Mouse (Mus musculus): ENCODE measurements around the gene Pts. TPM values are rescaled to one million over a fixed set of nuclear protein-coding genes. Genes with fewer than 3 reads are reported as not detected.

Pts gene
- 10 to 100 TPM; 59.2 to 88.5 TPM for total RNA-seq (2021)
- long read RNA-seq, experiment 1, full-length matches to known transcripts = 70 of 92 reads
- long read RNA-seq, experiment 1, partial matches to known transcripts = 1 of 92 reads
- long read RNA-seq, experiment 1, other reads (novel, unspliced or antisense) = 21 of 92 reads
- long read RNA-seq, experiment 2, full-length matches to known transcripts = 18 of 25 reads
- long read RNA-seq, experiment 2, partial matches to known transcripts = 5 of 25 reads
- long read RNA-seq, experiment 2, other reads (novel, unspliced or antisense) = 2 of 25 reads

DNA sequence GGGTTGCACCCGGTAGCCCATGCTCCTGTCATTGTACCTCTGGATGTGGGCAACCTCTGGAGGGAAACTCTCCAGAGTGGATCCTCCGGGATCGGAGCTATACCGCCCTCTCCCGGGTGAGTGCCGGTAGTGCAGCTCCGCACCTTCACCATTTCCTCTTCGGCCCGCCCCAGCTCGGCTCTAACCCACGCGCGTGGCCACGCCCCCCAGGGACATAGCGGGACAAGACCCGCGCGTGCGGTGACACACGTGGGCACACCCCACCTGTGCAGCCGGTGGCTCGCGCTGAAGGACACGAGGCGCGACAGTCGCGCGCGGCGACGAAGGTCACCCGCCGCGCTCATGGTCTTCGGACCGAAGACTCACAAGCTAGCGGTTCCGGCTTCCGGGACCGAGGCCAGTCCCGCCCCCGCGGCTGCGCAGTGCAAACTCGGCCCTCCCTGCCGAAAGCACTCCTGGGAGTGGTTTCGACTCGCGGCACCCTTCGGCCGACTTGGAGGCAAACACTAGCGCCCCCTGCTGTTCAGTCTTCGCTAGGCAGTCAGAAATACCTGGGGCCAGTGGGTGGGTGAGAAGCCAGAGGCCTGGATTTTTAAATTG, at the start of gene Pts:
Pts (minus strand) TSS at position 432 of the 600 bp plus-strand sequence.
- DNase-seq = peak; percentile 99 to 100

GRCm38 (mm10) chr9:50569599-50570525, 41.3 kb upstream of the Pts start:
- peak in 1 of 2 experiments; percentile 23 for DNase-seq

DNA sequence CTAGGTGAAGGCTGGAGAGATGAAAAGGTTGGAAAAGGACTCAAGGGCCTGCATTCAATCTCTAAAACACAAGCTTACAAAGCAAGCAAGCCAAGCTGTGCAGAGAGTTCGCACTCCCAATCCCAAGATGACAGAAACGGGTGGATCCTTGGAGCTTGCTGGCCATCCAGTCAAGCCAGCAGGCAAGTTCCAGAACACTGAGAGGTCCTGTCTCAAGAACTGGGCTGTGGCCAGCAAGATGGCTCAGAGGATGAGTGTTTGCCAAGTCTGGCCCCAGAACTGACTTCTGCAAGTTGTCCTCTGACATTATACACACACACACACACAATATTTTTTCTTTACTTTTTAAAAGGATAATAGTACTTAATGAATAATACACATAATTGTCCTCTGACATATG, 39.4 kb upstream of the Pts start:
- no peak for DNase-seq

DNA sequence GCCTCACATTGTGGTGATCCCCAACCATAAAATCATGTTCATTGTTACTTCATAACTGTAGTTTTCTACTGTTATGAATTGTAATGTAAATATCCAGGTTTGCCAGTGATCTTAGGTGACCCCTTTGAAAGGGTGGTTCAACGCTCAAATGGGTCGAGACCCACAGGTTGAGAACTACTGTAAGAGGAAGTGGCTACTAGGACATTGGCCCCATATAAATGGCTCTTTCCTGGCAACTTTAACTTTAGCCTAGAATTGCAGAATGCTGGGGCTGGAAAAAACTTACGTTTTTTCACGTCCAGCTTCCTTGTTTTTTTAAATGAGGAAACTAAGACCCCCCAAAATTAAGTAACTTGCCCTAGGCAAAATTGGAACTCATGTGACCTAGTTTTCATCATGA, 38.8 kb upstream of the Pts start:
- DNase-seq = no peak

GRCm38 (mm10) chr9:50565940-50566339, 37.4 kb upstream of the Pts start:
- no peak for DNase-seq

GRCm38 (mm10) chr9:50565173-50565572, 36.6 kb upstream of the Pts start:
- DNase-seq = no peak

- no peak for DNase-seq
Observed at GRCm38 (mm10) chr9:50561918-50562360, 33.4 kb upstream of the Pts start.

DNA sequence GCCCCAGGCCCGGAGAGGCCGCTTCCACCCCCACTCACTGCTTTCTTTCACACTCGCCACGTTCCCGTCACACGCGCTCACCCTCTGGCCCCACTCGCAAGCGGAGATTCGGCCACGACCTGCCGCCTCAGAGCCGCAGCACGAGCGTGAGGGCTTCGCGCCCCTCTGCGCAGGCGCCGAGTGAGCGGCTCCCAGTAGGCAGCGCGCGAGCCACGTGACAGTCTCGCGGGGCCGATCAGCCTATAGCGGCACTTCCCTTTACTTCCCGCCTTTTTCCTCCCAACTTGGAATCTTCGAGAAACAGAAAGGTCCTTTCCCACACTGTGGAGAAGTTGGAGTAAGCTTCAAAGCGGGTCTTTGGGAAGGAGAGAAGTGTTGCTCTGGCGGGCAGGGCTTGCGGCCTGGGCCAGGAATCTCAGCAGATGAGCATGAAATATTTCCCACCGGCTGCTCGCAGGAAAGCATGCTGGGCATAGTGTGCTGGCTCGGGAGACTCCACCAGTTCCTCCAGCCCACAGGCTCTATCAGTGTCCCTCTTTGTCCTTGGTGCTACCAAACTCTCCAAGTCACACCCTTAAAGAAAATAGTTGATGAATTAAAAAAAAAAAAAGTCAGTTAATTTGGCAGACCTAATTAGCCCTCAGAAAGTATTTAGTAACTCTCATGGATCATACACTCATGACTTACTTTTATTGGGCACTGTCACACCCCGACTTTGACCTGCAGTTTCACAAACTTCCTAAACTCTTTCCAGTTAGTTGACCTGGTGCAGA, 32.8 kb upstream of the Pts start, which contains the start of gene Tex12:
Tex12 (minus strand) TSS at position 181 of the 773 bp plus-strand sequence.
- no peak for DNase-seq

DNA sequence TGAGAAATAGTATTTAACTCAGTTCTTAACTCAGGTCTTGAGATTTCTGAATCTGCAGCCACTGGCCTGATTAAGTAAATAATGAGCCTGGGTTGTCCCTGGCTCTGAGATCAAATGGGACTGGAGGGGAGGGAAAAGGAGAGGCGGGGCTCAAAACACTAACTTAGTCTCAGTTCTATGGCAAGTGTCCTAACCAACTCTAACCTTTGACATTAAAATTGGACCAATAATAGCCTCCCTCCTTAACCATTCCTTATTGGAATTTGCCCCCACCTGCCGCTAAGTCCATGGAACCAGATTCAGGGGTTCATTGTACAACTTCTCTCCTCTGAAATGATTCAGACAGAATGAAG, 26.5 kb upstream of the Pts start, which contains the start of gene Bco2:
Bco2 (minus strand) TSS at position 88 of the 353 bp plus-strand sequence.
- peak in 1 of 2 experiments; percentile 34 for DNase-seq

DNA sequence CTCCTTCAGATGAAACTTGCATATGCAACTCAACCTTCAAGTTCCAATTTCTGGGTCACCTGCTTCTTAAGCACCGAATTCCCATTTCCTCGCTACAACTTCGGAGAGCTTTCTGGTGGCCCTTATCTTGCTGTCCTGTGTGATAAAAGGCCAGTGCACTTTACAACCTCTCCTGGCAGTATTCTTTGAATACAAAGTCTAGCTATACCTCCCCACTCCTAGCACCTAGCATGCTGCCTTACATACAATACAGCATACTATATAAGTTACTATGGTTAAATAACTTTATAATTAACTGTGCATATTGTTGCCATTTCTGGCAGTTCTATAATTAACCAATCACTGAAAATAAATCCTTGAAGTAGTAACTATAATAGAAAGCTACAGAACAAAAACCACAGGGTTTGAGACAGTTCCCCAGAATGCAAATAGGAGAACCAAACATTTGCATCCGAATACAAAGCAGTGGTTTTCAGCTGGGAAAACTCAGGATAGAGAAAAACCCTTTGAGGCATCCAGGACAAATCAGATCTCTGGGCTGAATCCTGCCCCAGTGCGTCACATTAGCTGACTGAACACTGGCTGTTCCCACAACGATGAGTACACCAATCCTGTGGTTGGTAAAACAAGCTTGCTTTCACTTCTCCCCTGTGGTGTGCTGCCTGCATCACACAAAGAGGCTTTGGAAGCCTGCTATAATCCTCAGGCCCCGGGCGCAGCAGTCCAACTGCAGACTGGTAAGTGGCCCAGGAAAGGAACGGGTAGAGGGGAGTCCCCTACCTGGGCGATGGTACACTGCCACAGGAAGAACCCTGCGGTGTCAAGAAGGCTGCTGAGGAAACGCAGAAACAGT, 25.9 kb upstream of the Pts start, which contains the start of gene Il18:
Il18 (plus strand) TSS at position 587 of the 853 bp plus-strand sequence.
- DNase-seq = peak; percentile 44 to 57

DNA sequence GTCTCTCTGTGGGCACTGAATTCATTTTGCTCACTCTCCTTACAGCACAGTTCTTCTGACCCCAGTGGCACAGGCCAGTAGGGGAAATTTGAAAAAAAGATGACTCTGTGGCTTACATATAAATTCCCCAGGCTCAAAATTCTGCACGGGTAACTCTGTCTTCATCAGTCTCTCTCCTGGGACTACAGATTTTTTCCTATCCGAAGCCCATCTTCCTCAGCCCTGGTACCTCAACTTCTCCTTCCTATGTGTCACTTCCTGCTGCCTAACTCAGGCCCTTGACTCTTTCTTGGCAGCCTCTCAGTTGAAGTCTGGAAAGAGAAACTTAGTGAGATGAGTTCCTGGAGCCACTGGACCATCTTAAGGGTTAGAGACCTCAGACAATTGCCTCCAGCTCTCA, 25.0 kb upstream of the Pts start:
- DNase-seq = no peak

DNA sequence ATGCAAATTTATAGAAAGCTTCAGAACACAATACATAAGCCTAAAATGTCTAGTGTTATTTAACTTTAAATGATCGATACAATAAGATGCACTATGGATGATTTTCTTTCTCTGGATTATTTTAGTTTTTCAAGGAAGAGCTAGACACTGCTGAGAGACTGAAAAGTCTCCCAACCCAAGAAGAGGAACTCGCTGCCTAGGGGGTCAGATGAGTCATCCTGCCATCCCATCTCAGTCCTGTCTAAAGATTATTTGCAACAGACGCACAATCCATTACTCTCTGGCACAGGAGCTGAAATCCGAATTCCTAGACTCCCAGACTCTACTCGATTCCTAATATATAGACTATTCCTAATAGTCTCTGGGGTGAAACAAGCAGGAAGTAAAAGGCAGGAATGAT, 23.7 kb upstream of the Pts start:
- no peak for DNase-seq

DNA sequence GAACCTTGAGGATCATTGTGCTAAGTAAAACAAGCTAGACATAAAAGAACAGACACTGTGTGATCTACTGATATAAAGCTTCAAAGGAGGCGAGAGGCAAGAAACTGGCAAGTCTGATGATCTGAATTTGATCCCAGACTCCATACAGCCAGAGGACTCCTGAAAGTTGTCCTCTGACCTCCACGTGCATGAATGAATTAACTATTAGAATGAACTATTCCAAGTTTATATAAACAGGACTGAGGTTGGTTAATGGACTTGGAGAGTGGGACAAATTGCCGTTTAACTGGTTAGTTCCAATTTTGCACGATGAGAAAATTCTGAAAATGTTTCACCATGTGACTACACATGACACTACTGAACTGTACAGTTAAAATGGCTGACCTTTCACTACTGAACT, 20.4 kb upstream of the Pts start:
- no peak for DNase-seq

- no peak for DNase-seq
Observed at GRCm38 (mm10) chr9:50547859-50548478, 19.4 kb upstream of the Pts start.

DNA sequence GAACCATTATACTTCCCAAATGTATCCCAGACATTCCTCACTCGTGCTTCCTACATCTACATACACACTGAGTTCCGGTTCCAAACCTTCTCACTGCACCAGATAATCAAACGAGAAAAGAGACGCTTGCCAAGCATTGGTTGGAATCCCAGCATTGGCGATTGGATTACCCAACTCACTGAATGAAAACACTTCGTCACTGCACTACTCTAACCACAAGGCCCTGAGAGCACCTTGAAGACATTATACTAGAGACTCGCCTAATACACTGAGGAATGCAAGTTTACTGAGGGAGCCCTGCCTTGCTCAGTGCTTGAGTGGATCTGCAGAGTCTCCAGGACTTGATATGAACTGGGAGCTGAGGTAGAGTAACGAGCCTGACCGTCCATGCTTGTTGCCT, 13.9 kb upstream of the Pts start:
- no peak for DNase-seq

GRCm38 (mm10) chr9:50540170-50540569, 11.6 kb upstream of the Pts start:
- DNase-seq = no peak

GRCm38 (mm10) chr9:50537295-50537694, 8.8 kb upstream of the Pts start:
- no peak for DNase-seq

- no peak for DNase-seq
Observed at GRCm38 (mm10) chr9:50536603-50537135, 8.1 kb upstream of the Pts start.

GRCm38 (mm10) chr9:50535930-50536329, 7.4 kb upstream of the Pts start:
- peak in 1 of 2 experiments; percentile 23 for DNase-seq

- DNase-seq = no peak
Observed at GRCm38 (mm10) chr9:50533791-50534190, 5.3 kb upstream of the Pts start.
